Mouse (Mus musculus) right cerebral cortex, adult 2 months (tissue): ENCODE results near the gene Gusb.
A peak's percentile ranks its signal among the peaks of the same experiment; 100 is the strongest.

ENCODE experiments used
- DNase-seq, 2 experiments: peaks; one replicate each; pipeline ENCODE4 v3.0.0; 2021 to 2022; ENCODE audit warnings: low spot score in 2 of 2

Gene Gusb

GRCm38 (mm10) chr5:130023767-130024539 is 21.1 kb upstream of the Gusb start:
- DNase-seq = peak; percentile 70 to 76

- DNase-seq = no peak
Measured at GRCm38 (mm10) chr5:130023067-130023766, 20.4 kb upstream of the Gusb start.

GRCm38 (mm10) chr5:130022366-130022765 is 19.5 kb upstream of the Gusb start:
- no peak for DNase-seq

- DNase-seq = no peak
Measured at GRCm38 (mm10) chr5:130021361-130021966, 18.6 kb upstream of the Gusb start.

- no peak for DNase-seq
Measured at GRCm38 (mm10) chr5:130019461-130019860, 16.6 kb upstream of the Gusb start.

- DNase-seq = no peak
Measured at GRCm38 (mm10) chr5:130015104-130015503, 12.3 kb upstream of the Gusb start.

GRCm38 (mm10) chr5:130010961-130011360 is 8.1 kb upstream of the Gusb start:
- no peak for DNase-seq

- DNase-seq = no peak
Measured at GRCm38 (mm10) chr5:130009784-130010183, 6.9 kb upstream of the Gusb start.

- no peak for DNase-seq
Measured at GRCm38 (mm10) chr5:130008034-130008590, 5.3 kb upstream of the Gusb start.

GRCm38 (mm10) chr5:130007344-130007743 is 4.5 kb upstream of the Gusb start:
- DNase-seq = no peak

GRCm38 (mm10) chr5:130003229-130003628 is 380 bp upstream of the Gusb start:
- DNase-seq = no peak

- DNase-seq = no peak
Measured at GRCm38 (mm10) chr5:130001356-130001987, 1.4 kb downstream of the Gusb start.

- DNase-seq = no peak
Measured at GRCm38 (mm10) chr5:130000735-130001134, 2.1 kb downstream of the Gusb start.

- peak; percentile 61 to 68 for DNase-seq
Measured at GRCm38 (mm10) chr5:129999097-129999496, 3.8 kb downstream of the Gusb start.

GRCm38 (mm10) chr5:129997700-129998099 is 5.1 kb downstream of the Gusb start:
- no peak for DNase-seq

- DNase-seq = no peak
Measured at GRCm38 (mm10) chr5:129994989-129995388, 7.9 kb downstream of the Gusb start.

- DNase-seq = no peak
Measured at GRCm38 (mm10) chr5:129993374-129993773, 9.5 kb downstream of the Gusb start.

GRCm38 (mm10) chr5:129991898-129992297 is 11.0 kb downstream of the Gusb start:
- DNase-seq = no peak

- no peak for DNase-seq
Measured at GRCm38 (mm10) chr5:129989376-129989775, 13.5 kb downstream of the Gusb start.

GRCm38 (mm10) chr5:129980216-129980615 is 22.6 kb downstream of the Gusb start:
- DNase-seq = no peak

- DNase-seq = no peak
Measured at GRCm38 (mm10) chr5:129978608-129979007, 24.2 kb downstream of the Gusb start.

GRCm38 (mm10) chr5:129977768-129978167 is 25.1 kb downstream of the Gusb start:
- no peak for DNase-seq
